Mouse (Mus musculus) liver, embryonic 14.5 days (tissue): ENCODE data around the gene Mybbp1a.

Experiments
- CTCF ChIP-seq: IDR thresholded peaks from 2 replicates; pipeline ENCODE4 v1.5.1; 2016; ENCODE audit warnings: antibody characterized with exemption, low read depth, control low read depth
- EP300 ChIP-seq: IDR thresholded peaks from 2 replicates; pipeline ENCODE4 v1.6.1; 2016; ENCODE audit warnings: antibody characterized with exemption, low read depth

GRCm38 (mm10) chr11:72470004-72470403 lies 28.8 kb downstream of the Mybbp1a start:
- TF ChIP-seq CTCF (no peak), EP300 (no peak)
